ENCODE assay signal across 10 mouse cellular contexts in genomic region chr15:85012662-85013054, GRCm38 (mm10). TPM values are rescaled to one million over a fixed set of nuclear protein-coding genes. Genes with fewer than 3 reads are reported as not detected.
A peak's percentile ranks its signal among the peaks of the same experiment; 100 is the strongest.
DNase-seq lines count a peak whose midpoint lies in the region; ATAC-seq lines count a peak whose summit lies in the region.
"Had no signal": no experiment of that assay in that cellular context is flagged by ENCODE, and none has a peak within 500 bp of the region (broad histone marks: within the 10 kb centered on the region; RNA-seq: fewer than 3 reads in every experiment).

No protein-coding gene starts in this region.

- no peaks in the 10 kb centered on the region for H3K36me3 ChIP-seq in heart, embryonic 14.5 days (ENCODE audit: control insufficient read depth, insufficient read depth, low read length)
- no peaks in the 10 kb centered on the region for H3K36me3 ChIP-seq in embryonic facial prominence, embryonic 15.5 days
- no peaks in the 10 kb centered on the region for H3K36me3 ChIP-seq in lung, embryonic 16.5 days (ENCODE audit: control insufficient read depth, insufficient read depth, low read length)
- H3K36me3 ChIP-seq: G1E had no signal

- intact Hi-C loops in heart, postnatal 25 days (cut with DNase I): no loop called here

- H3K4me1 ChIP-seq in heart, embryonic 14.5 days (ENCODE audit: control insufficient read depth in 2 of 2, insufficient read depth in 2 of 2, low read length in 2 of 2): peaks cover 18 to 24% of the 10 kb centered on the region in 2 experiments
- peaks cover 19% of the 10 kb centered on the region for H3K4me1 ChIP-seq in embryonic facial prominence, embryonic 15.5 days
- peaks cover 13% of the 10 kb centered on the region for H3K4me1 ChIP-seq in lung, embryonic 16.5 days (replicated peaks; ENCODE audit: control insufficient read depth, insufficient read depth, low read length)

- H3K4me3 ChIP-seq in heart, embryonic 14.5 days (ENCODE audit: control insufficient read depth in 1 of 2, insufficient read depth in 1 of 2, low read depth in 1 of 2, low read length in 2 of 2): no peak overlapping the region
- no peak overlapping the region for H3K4me3 ChIP-seq in embryonic facial prominence, embryonic 15.5 days (replicated peaks)
- H3K4me3 ChIP-seq in lung, embryonic 16.5 days (ENCODE audit: low read length): no peak overlapping the region

- H3K27me3 ChIP-seq in heart, embryonic 14.5 days (ENCODE audit: control insufficient read depth, insufficient read depth, low read length): peaks cover 7% of the 10 kb centered on the region; the same call in 1 of the 2 replicates
- peaks cover 11% of the 10 kb centered on the region for H3K27me3 ChIP-seq in embryonic facial prominence, embryonic 15.5 days
- peaks cover 4% of the 10 kb centered on the region; the same call in 1 of the 2 replicates for H3K27me3 ChIP-seq in lung, embryonic 16.5 days (ENCODE audit: control insufficient read depth, insufficient read depth, low read depth, low read length)

- H3K4me2 ChIP-seq in heart, embryonic 14.5 days (ENCODE audit: low read length): peak overlapping the region; percentile 43
- no peak overlapping the region for H3K4me2 ChIP-seq in embryonic facial prominence, embryonic 15.5 days (replicated peaks)
- H3K4me2 ChIP-seq in lung, embryonic 16.5 days (ENCODE audit: low read depth, low read length): peak overlapping the region; percentile 20

- no peak overlapping the region for H3K9ac ChIP-seq in heart, embryonic 14.5 days (ENCODE audit: low read length)
- H3K9ac ChIP-seq in embryonic facial prominence, embryonic 15.5 days: no peak overlapping the region
- peak overlapping the region; percentile 19; the same call in 1 of the 2 replicates for H3K9ac ChIP-seq in lung, embryonic 16.5 days (ENCODE audit: low read length)

- no peak overlapping the region for H3K27ac ChIP-seq in heart, embryonic 14.5 days (replicated peaks in 1 of 2; ENCODE audit: control insufficient read depth in 1 of 2, insufficient read depth in 1 of 2, low read depth in 2 of 2, low read length in 2 of 2)
- peak overlapping the region; percentile 73 for H3K27ac ChIP-seq in embryonic facial prominence, embryonic 15.5 days (replicated peaks)
- peak overlapping the region; percentile 88 for H3K27ac ChIP-seq in lung, embryonic 16.5 days (ENCODE audit: low read length)

- no peak for ATAC-seq in heart, embryonic 14.5 days (ENCODE audit: insufficient number of reproducible peaks, insufficient read depth, low FRiP score, low read depth)
- ATAC-seq in embryonic facial prominence, embryonic 15.5 days (ENCODE audit: insufficient number of reproducible peaks, low FRiP score, low TSS enrichment, low read depth): 0 out of 2 replicates have a peak, but pooled peaks have one; percentile 26
- ATAC-seq in lung, embryonic 16.5 days (ENCODE audit: low read depth): peak; percentile 72

- DNase-seq in heart, postnatal 25 days (ENCODE audit: low spot score): no peak
- peak; percentile 40 to 50 for DNase-seq in kidney, adult 8-10 months
- DNase-seq in right cerebral cortex, adult 2 months (ENCODE audit: low spot score in 2 of 2): no peak
- DNase-seq in gastrocnemius, adult 8-10 months (ENCODE audit: low spot score in 2 of 2): no peak
- no peak for DNase-seq in cerebellum, adult 11-12 months
- DNase-seq: thymus, adult 2 months had no signal

- H3K9me3 ChIP-seq in heart, embryonic 14.5 days (ENCODE audit: control insufficient read depth, low read length): no peaks in the 10 kb centered on the region
- H3K9me3 ChIP-seq in embryonic facial prominence, embryonic 15.5 days (replicated peaks): no peaks in the 10 kb centered on the region
- no peaks in the 10 kb centered on the region for H3K9me3 ChIP-seq in lung, embryonic 16.5 days (ENCODE audit: control insufficient read depth, low read length)
- H3K9me3 ChIP-seq: G1E had no signal

- WGBS in heart, embryonic 14.5 days: 25% methylated on average over 2 of the region's 2 CpGs
- WGBS in embryonic facial prominence, embryonic 15.5 days: 30% methylated on average over 2 of the region's 2 CpGs
- 9% methylated on average over 2 of the region's 2 CpGs for WGBS in lung, embryonic 16.5 days

RNA-seq across cellular contexts. Expression of gene Upk3a, which starts 4.3 kb away (rescaled TPM):
- not detected in 2 replicates for polyA plus RNA-seq in heart, embryonic 14.5 days (2014; fragmentation: Nextera tagmentation; extraction: Ambion mirVana)
- total RNA-seq in heart, postnatal 25 days (2021): not detected
- polyA plus RNA-seq in embryonic facial prominence, embryonic 15.5 days (2015; fragmentation: Nextera tagmentation; extraction: Ambion mirVana): 6.2 and 18.2 TPM in 2 replicates
- 13.3 and 18.3 TPM in 2 replicates for polyA plus RNA-seq in lung, embryonic 16.5 days (2015; fragmentation: Nextera tagmentation; extraction: Ambion mirVana)
- not detected for total RNA-seq in gastrocnemius, adult 8-10 months (2022)
- total RNA-seq: G1E had no signal
- polyA plus RNA-seq: G1E had no signal

RNA-seq across cellular contexts. Expression of gene Fam118a, which starts 16.1 kb away (rescaled TPM):
- 17.4 and 17.5 TPM in 2 replicates for polyA plus RNA-seq in heart, embryonic 14.5 days (2014; fragmentation: Nextera tagmentation; extraction: Ambion mirVana)
- 1 to 10 TPM; 5.8 to 6.4 TPM for total RNA-seq in heart, postnatal 25 days (2021)
- polyA plus RNA-seq in embryonic facial prominence, embryonic 15.5 days (2015; fragmentation: Nextera tagmentation; extraction: Ambion mirVana): 24.9 and 31.7 TPM in 2 replicates
- 31.9 and 34.1 TPM in 2 replicates for polyA plus RNA-seq in lung, embryonic 16.5 days (2015; fragmentation: Nextera tagmentation; extraction: Ambion mirVana)
- total RNA-seq in gastrocnemius, adult 8-10 months (2022): 1 to 10 TPM; 4.3 to 6.2 (median 5.2) TPM

RNA-seq across cellular contexts. Expression of gene 5031439G07Rik, which starts 24.3 kb away (rescaled TPM):
- polyA plus RNA-seq in heart, embryonic 14.5 days (2014; fragmentation: Nextera tagmentation; extraction: Ambion mirVana): 9.4 and 9.9 TPM in 2 replicates
- 10 to 100 TPM; 20.5 to 21.3 TPM for total RNA-seq in heart, postnatal 25 days (2021)
- 9.1 and 9.8 TPM in 2 replicates for polyA plus RNA-seq in embryonic facial prominence, embryonic 15.5 days (2015; fragmentation: Nextera tagmentation; extraction: Ambion mirVana)
- polyA plus RNA-seq in lung, embryonic 16.5 days (2015; fragmentation: Nextera tagmentation; extraction: Ambion mirVana): 5.0 and 5.6 TPM in 2 replicates
- 100 to 1,000 TPM; 103 to 132 (median 110) TPM for total RNA-seq in gastrocnemius, adult 8-10 months (2022)

Comparison
In these comparisons a context has a peak if more than half of its experiments do, and no peak if none do; other contexts are left out.
1. H3K27ac ChIP-seq: peak in embryonic facial prominence, embryonic 15.5 days (single experiment) and lung, embryonic 16.5 days (single experiment); none in heart, embryonic 14.5 days (0 of 2).
2. DNase-seq: peak in kidney, adult 8-10 months (2 of 2); none in heart, postnatal 25 days (single experiment), right cerebral cortex, adult 2 months (0 of 2), gastrocnemius, adult 8-10 months (0 of 2) and cerebellum, adult 11-12 months (single experiment).